Mouse (Mus musculus) intestine, embryonic 14.5 days (tissue): ENCODE measurements at regions not wholly inside any gene's neighbourhood (a gene's known extent, or its start where the extent isn't known, plus 50 kb on each side); places are given as distances from the start of the nearest gene placed in this dataset.

ENCODE experiments used
- ATAC-seq: fragments of 200-750 bp; cut with Nextera tagmentation; replicated peaks from 2 replicates; pipeline ENCODE4 v1.8.0; 2017; ENCODE audit warnings: low read depth, moderate number of reproducible peaks, moderate TSS enrichment, moderate library complexity; ENCODE audit not compliant: low FRiP score, low TSS enrichment
- DNase-seq: peaks from one replicate; pipeline ENCODE4 v3.0.0-alpha.2; 2018; ENCODE audit warnings: low spot score
- H3K27ac ChIP-seq: fragments of 300-500 bp; sonication (generic); 2 replicates; pipeline ENCODE4 v1.5.1; 2014; ENCODE audit warnings: low read depth, mild to moderate bottlenecking, control low read depth
- H3K27me3 ChIP-seq: fragments of 300-500 bp; sonication (generic); replicated peaks from 2 replicates; pipeline ENCODE4 v1.6.1; 2014; ENCODE audit warnings: low read length, control low read depth; ENCODE audit not compliant: control insufficient read depth, insufficient read depth
- H3K36me3 ChIP-seq: fragments of 300-500 bp; sonication (generic); 2 replicates; pipeline ENCODE4 v1.6.1; 2014; ENCODE audit warnings: low read length, control low read depth; ENCODE audit not compliant: control insufficient read depth, insufficient read depth
- H3K4me1 ChIP-seq: fragments of 300-500 bp; sonication (generic); replicated peaks from 2 replicates; pipeline ENCODE4 v1.6.1; 2014; ENCODE audit warnings: low read length, control low read depth, mixed read lengths; ENCODE audit not compliant: control insufficient read depth, insufficient read depth
- H3K4me2 ChIP-seq: fragments of 300-500 bp; sonication (generic); 2 replicates; pipeline ENCODE4 v1.6.1; 2014; ENCODE audit warnings: low read length
- H3K4me3 ChIP-seq: fragments of 300-500 bp; sonication (generic); 2 replicates; pipeline ENCODE4 v1.5.1; 2014; ENCODE audit warnings: low read depth, low read length, control low read depth, mixed read lengths
- H3K9ac ChIP-seq: fragments of 300-500 bp; sonication (generic); 2 replicates; pipeline ENCODE4 v1.6.1; 2014; ENCODE audit warnings: mild to moderate bottlenecking, low read length
- H3K9me3 ChIP-seq: fragments of 300-500 bp; sonication (generic); 2 replicates; pipeline ENCODE4 v1.6.1; 2016; ENCODE audit warnings: low read length, control low read depth; ENCODE audit not compliant: control insufficient read depth
- WGBS: fragments of 180-500 bp; shearing (Covaris S2); extraction: QIAGEN DNeasy Blood & Tissue Kit; methylation state at CpG from one replicate; pipeline ENCODE4 v1.1.7; 2014; 5-methylcytosine and 5-hydroxymethylcytosine counted together

DNA sequence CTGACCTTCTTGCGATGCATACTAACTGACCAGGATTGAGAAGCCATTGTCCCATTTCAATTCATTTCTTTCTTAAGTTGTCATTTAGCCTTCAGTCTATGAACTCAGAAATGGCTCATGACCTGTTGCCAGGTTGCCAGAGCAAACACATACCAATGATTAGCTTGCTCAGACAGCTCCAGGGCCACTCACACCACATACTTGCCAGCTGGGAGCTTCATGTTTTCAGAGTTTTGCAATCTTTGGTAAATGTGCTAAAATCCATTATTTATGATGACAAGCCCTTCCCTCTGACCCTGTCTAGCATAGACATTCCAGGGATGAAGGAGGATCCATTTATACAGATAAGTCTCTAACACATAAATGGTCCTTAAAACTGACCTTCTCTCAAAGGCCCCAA lies 121.6 kb upstream of the Bmp4 start:
- Histone ChIP-seq H3K4me3 (no peak overlapping the region), H3K9me3 (no peaks in the 10 kb centered on the region), H3K4me1 (peaks cover 13% of the 10 kb centered on the region; the same call in 1 of the 2 replicates), H3K27me3 (no peaks in the 10 kb centered on the region), H3K36me3 (no peaks in the 10 kb centered on the region), H3K9ac (no peak overlapping the region), H3K27ac (no peak overlapping the region), H3K4me2 (no peak overlapping the region)
- ATAC-seq (no peak), DNase-seq (no peak)
- 93% methylated on average over 1 of the region's 1 CpGs for WGBS

DNA sequence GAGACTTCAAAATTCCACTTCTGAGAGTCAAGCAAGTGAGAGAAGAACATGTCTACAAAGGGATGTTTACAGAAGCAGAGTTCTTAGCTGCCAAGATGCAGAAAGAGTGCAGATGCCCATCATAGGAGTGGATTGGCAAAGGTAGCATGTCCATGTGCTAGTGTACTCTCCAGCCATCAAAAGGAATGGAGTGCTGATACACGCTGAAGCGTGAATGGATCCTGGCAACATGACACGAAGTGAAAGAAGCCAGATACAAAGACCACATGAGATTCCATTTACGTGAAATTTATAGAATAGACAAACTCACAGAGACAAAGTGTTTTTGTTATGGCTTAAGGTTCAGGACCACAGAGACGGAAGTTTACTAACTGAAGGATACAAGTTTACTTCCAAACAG lies 118.4 kb upstream of the Bmp4 start:
- Histone ChIP-seq H3K9ac (no peak overlapping the region), H3K4me1 (peaks cover 7% of the 10 kb centered on the region; the same call in 1 of the 2 replicates), H3K4me2 (no peak overlapping the region), H3K9me3 (no peaks in the 10 kb centered on the region), H3K27me3 (no peaks in the 10 kb centered on the region), H3K27ac (no peak overlapping the region), H3K36me3 (no peaks in the 10 kb centered on the region), H3K4me3 (no peak overlapping the region)
- ATAC-seq, result no peak
- 42% methylated on average over 5 of the region's 5 CpGs for whole genome bisulfite sequencing
- no peak for DNase-seq

DNA sequence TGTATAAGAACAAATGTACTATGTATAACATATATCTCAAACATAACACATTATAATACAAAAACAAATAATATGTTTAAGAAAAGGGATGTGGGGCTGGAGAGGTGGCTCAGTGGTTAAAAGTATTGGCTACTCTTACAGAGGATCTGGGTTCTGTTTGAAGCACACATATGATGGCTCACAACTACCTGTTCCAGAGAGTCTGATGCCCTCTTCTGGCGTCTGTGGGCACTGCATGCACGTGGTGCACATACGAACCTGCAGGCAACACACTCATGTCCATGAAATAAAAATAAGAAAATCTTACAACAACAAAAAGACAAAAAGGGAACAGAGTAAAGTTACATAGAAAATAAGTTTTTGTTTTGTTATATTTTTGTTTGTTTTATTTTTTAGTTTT lies 114.8 kb upstream of the Bmp4 start:
- Histone ChIP-seq H3K27ac (no peak overlapping the region), H3K27me3 (no peaks in the 10 kb centered on the region), H3K4me1 (no peaks in the 10 kb centered on the region), H3K36me3 (no peaks in the 10 kb centered on the region), H3K4me2 (no peak overlapping the region), H3K9ac (no peak overlapping the region), H3K9me3 (no peaks in the 10 kb centered on the region), H3K4me3 (no peak overlapping the region)
- ATAC-seq, result no peak
- no peak for DNase-seq
- WGBS, result 87% methylated on average over 3 of the region's 3 CpGs

DNA sequence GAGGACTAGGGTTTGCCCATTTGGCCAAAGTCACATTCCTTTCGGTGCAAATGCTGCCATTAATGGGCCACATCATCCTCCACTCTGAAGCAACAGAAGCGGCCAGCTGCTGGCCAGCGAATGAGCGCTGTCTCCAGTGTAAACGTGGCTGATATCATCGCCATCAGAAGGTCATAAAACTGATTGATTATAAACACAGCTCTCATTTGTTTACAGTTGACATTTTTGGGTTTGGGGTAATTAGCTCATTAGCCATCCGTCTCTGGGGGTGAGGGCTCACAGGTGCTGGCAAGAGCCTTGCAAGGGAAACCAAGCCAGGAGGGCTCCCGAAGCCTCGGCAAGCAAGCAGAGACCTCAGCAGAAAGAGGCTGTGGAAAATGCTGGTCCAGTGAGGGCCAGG lies 101.1 kb upstream of the Bmp4 start:
- H3K4me1 ChIP-seq, result peaks cover 10% of the 10 kb centered on the region; the same call in 1 of the 2 replicates
- H3K27ac ChIP-seq, result peak overlapping the region; percentile 47
- no peak overlapping the region for H3K9ac ChIP-seq
- DNase-seq (peak; percentile 70), ATAC-seq (peak; percentile 70)
- H3K4me3 ChIP-seq, result no peak overlapping the region
- 18% methylated on average over 9 of the region's 9 CpGs for WGBS
- no peaks in the 10 kb centered on the region for H3K27me3 ChIP-seq
- H3K9me3 ChIP-seq, result no peaks in the 10 kb centered on the region
- no peak overlapping the region for H3K4me2 ChIP-seq
- no peaks in the 10 kb centered on the region for H3K36me3 ChIP-seq

DNA sequence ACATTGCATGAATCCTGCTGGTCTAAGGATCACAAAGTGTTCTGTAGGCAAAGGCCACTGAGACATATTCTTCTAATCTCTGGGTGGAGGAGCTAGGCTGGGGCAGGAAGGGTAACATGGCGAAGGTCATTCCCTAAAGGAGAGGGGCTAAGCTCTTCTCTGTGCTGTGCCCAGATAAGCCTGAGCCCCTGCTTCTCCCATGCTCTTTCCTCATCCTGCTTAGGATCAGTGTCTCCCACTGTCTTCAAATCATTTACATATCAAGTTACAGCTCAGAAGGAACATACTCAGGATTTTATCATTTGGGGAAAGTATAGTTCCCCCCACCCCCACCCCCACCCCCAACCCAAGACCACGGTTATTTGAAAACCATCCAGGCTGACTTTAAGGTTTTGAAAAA lies 100.7 kb upstream of the Bmp4 start:
- peak; percentile 36; the same call in 1 of the 2 replicates for ATAC-seq
- Histone ChIP-seq H3K9ac (no peak overlapping the region), H3K27me3 (no peaks in the 10 kb centered on the region), H3K36me3 (no peaks in the 10 kb centered on the region), H3K27ac (peak overlapping the region; percentile 47), H3K4me3 (no peak overlapping the region), H3K4me1 (peaks cover 10% of the 10 kb centered on the region; the same call in 1 of the 2 replicates), H3K4me2 (no peak overlapping the region), H3K9me3 (no peaks in the 10 kb centered on the region)
- WGBS, result 25% methylated on average over 2 of the region's 2 CpGs
- no peak for DNase-seq

DNA sequence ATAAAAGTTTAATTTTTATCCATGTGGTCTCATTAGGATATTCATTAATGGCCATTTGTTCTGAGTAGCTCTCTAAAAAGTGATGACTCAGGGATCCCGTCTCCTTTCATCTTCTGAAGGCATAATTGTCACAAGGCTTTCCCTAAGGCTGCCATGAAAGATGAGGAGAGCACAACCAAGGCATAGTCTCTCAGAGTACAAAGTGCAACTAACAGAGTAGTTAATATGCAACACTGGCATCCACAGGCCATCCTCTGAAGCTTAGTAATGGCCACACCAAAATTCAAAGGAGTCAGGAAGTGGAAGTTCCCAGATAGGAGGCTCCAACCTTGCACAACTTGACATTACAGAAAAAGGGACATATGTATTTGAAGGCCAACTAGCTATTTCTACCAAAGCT lies 97.1 kb upstream of the Bmp4 start:
- Histone ChIP-seq H3K9ac (no peak overlapping the region), H3K4me2 (no peak overlapping the region), H3K4me1 (peaks cover 10% of the 10 kb centered on the region; the same call in 1 of the 2 replicates), H3K36me3 (no peaks in the 10 kb centered on the region), H3K4me3 (no peak overlapping the region), H3K9me3 (no peaks in the 10 kb centered on the region), H3K27ac (no peak overlapping the region), H3K27me3 (no peaks in the 10 kb centered on the region)
- WGBS, result 94% methylated on average over 1 of the region's 1 CpGs
- DNase-seq (no peak), ATAC-seq (no peak)

DNA sequence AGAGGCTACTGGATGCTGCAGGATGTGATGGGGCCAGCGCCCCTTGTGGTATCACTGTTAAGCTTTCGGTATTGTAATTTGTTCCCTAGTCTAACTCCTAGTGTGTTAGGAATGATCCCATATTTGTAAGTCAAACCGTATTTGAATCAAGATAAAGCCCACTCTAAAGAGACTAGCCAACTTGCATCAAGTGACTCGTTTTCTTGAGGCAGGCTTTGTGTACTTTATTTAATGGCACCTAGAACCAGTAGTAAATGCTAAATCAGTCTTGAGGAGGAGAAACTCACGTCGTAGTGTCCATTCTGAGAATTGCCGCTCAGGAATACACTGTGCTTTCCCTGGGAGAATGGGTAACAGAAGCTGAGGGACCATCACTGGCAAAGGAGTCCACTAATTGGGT lies 89.9 kb upstream of the Bmp4 start:
- H3K36me3 ChIP-seq, result no peaks in the 10 kb centered on the region
- no peak overlapping the region for H3K9ac ChIP-seq
- ATAC-seq, result no peak
- no peaks in the 10 kb centered on the region for H3K4me1 ChIP-seq
- no peak for DNase-seq
- no peaks in the 10 kb centered on the region for H3K9me3 ChIP-seq
- 85% methylated on average over 7 of the region's 7 CpGs for WGBS
- no peaks in the 10 kb centered on the region for H3K27me3 ChIP-seq
- no peak overlapping the region for H3K27ac ChIP-seq
- H3K4me3 ChIP-seq, result no peak overlapping the region
- no peak overlapping the region for H3K4me2 ChIP-seq

DNA sequence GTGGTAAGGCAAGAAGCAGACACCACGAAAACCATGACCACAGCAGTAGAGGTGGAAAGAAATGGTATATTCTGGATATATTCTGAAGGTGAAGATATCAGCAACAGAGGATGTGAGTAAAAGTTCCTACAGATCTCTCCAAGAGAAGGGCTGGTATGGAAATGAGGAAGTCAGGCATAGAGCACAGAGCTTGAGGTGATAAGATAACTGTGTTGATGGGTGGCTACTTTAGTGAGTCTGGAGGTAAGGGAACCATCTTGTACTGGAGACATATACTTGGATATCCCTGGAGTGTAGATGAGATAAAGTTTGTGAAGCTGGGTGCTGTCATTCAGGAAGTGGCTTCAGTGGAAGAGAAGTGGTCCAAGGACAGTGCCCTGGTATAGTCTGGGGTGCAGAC lies 85.5 kb upstream of the Bmp4 start:
- no peak for ATAC-seq
- Histone ChIP-seq H3K4me2 (no peak overlapping the region), H3K27ac (no peak overlapping the region), H3K9ac (no peak overlapping the region), H3K27me3 (no peaks in the 10 kb centered on the region), H3K9me3 (no peaks in the 10 kb centered on the region), H3K4me3 (no peak overlapping the region), H3K36me3 (no peaks in the 10 kb centered on the region), H3K4me1 (no peaks in the 10 kb centered on the region)
- 84% methylated on average over 1 of the region's 1 CpGs for WGBS
- DNase-seq, result peak; percentile 46

DNA sequence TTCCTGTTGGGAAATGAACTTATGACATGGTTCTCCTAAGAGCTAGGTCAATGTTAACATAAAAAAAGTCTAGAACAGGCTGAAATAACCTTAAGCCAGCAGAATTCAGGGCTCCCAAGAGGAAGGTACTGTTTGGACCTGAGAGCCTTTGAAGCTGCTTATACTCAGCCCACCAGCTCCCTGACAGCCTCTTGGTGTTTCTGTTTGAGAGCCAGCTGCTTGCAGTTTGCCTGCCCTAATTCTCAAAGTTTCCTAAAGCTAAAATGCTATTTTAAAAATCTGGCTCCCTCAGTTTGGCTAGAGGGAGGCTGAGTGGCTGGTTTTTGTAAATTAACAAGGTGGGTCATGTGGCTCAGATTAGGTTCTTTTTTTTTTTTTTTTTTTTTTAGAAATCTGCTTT lies 72.5 kb upstream of the Bmp4 start:
- no peak for DNase-seq
- no peaks in the 10 kb centered on the region for H3K4me1 ChIP-seq

More for the DNA sequence above, 72.5 kb upstream of the Bmp4 start:
- Histone ChIP-seq H3K36me3 (no peaks in the 10 kb centered on the region), H3K27ac (no peak overlapping the region), H3K27me3 (no peaks in the 10 kb centered on the region), H3K4me2 (no peak overlapping the region), H3K9me3 (no peaks in the 10 kb centered on the region), H3K9ac (no peak overlapping the region), H3K4me3 (no peak overlapping the region)
- no peak for ATAC-seq
